Mouse (Mus musculus) gastrocnemius, postnatal 36 days (tissue): ENCODE data around the gene Rps9. TPM values are rescaled to one million over a fixed set of nuclear protein-coding genes. Genes with fewer than 3 reads are reported as not detected.

ENCODE experiments used
- microRNA-seq, 2 experiments: library from miRNA; unstranded; fragments of <30 nt; microRNA quantifications; one replicate each; pipeline ENCODE4 v1.2.0; 2021
- total RNA-seq, 2 experiments: library from RNA; stranded (reverse); gene quantifications; 2 replicates each; pipeline ENCODE4 v1.2.3; 2021

Rps9 gene
- total RNA-seq, 2 experiments from 2014 or later, result 353 to 420 TPM

Small RNA genes lying within 50 kb of the gene (microRNA-seq; reads per million reads assigned to microRNA genes)
- gene Mir3572, result 0 to 0.72 reads per million in 2 experiments

Other genes with a start within 250 kb of the Rps9 start
- gene Tarm1, start 201.4 kb upstream of the Rps9 start, total RNA-seq, result not detected
- gene Oscar, start 87.8 kb upstream of the Rps9 start, total RNA-seq, result not detected
- 100 to 1,000 TPM; 868 to 976 TPM for gene Ndufa3, start 86.6 kb upstream of the Rps9 start, total RNA-seq
- 10 to 100 TPM; 12.8 to 17.0 TPM for gene Tfpt, start 74.1 kb upstream of the Rps9 start, total RNA-seq
- 10 to 100 TPM; 20.9 to 21.7 TPM for gene Prpf31, start 74.0 kb upstream of the Rps9 start, total RNA-seq
- gene Cnot3, start 58.7 kb upstream of the Rps9 start, total RNA-seq, result 10 to 100 TPM; 13.3 to 19.8 TPM
- gene Leng1, start 38.2 kb upstream of the Rps9 start, total RNA-seq, result 1 to 10 TPM; 3.3 to 6.1 TPM
- gene Tmc4, start 26.4 kb upstream of the Rps9 start, total RNA-seq, result under 1 TPM; 0.43 to 0.94 TPM
- 10 to 100 TPM; 26.6 to 27.9 TPM for gene Tsen34, start 11.1 kb upstream of the Rps9 start, total RNA-seq
- gene Mboat7, start 10.5 kb upstream of the Rps9 start, total RNA-seq, result 10 to 100 TPM in 1 of 2 experiments, 1 to 10 TPM in 1; 8.4 to 10.2 TPM
- under 1 TPM; 0.61 to 0.89 TPM for gene Pirb, start 16.4 kb downstream of the Rps9 start, total RNA-seq
- gene Gm15448, start 121.7 kb downstream of the Rps9 start, total RNA-seq, result under 1 TPM; 0.15 to 0.20 TPM
- gene Pira2, start 141.1 kb downstream of the Rps9 start, total RNA-seq, result under 1 TPM in 1 of 2 experiments, not detected in 1; 0.37 TPM
- under 1 TPM in 1 of 2 experiments, not detected in 1; 0.20 TPM for gene Gm14548, start 194.1 kb downstream of the Rps9 start, total RNA-seq
- gene Lilra6, start 211.5 kb downstream of the Rps9 start, total RNA-seq, result not detected